Mouse (Mus musculus) urinary bladder, adult 2 months (tissue): ENCODE data around the gene Bicra. TPM values are rescaled to one million over a fixed set of nuclear protein-coding genes. Genes with fewer than 3 reads are reported as not detected.
A peak's percentile ranks its signal among the peaks of the same experiment; 100 is the strongest.

Experiments used
- DNase-seq: peaks from one replicate; pipeline ENCODE4 v3.0.0; 2022; ENCODE audit warnings: low spot score
- polyA plus RNA-seq: library from polyadenylated mRNA; depleted of rRNA; stranded (reverse); fragments of >200 nt; gene quantifications from 2 replicates; pipeline ENCODE4 v1.2.3, GENCODE M21; 2012; rRNA removed

The Bicra gene
- polyA plus RNA-seq = 3.3 and 7.9 TPM in 2 replicates

- peak; percentile 74 for DNase-seq
These were observed at the start of gene Bicra for GRCm38 (mm10) chr7:16047338-16048146. Gene Bicra (minus strand): TSS chr7:16047921.

DNA sequence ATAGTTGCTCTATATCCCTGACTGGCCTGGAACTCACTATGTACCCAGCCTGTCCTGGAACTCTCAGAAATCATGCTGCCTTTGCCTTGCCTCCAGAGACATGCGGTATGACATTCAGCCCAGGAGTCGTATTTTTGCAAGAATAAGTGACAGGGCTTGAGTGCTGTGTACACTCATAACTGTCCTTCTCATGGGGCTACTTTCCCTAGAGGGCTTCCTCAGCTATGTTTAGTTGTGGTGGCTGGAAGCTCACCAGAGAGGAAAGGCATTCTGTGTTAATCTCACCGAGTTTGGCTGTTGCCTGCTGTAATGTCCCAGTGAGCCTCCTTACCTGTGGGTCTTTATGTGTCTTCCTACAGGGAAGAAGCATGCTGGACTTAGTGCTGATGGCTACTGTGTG lies 46.9 kb upstream of the Bicra start:
- no peak for DNase-seq

- DNase-seq = no peak
These were observed 39.9 kb upstream of the Bicra start for GRCm38 (mm10) chr7:16087587-16087986.

DNA sequence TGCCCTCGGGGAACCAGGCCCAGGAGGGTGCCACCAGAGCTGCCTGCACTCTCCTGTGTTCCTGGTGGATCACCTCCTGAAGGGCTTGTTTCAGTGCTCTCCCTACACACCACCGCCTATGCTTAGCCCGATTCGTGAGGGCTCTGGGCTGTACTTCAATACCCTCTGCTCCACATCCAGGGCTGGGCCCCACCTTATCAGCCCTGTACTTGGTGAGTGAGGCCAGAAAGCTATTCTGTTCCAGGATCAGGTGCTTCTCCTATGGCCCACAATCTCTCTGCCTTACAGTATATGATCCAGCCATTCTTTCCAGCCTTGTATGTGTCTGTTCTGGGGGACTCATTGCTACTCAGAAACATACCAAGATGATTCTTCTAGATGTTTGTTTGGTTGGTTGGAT lies 35.6 kb upstream of the Bicra start:
- DNase-seq = no peak

DNA sequence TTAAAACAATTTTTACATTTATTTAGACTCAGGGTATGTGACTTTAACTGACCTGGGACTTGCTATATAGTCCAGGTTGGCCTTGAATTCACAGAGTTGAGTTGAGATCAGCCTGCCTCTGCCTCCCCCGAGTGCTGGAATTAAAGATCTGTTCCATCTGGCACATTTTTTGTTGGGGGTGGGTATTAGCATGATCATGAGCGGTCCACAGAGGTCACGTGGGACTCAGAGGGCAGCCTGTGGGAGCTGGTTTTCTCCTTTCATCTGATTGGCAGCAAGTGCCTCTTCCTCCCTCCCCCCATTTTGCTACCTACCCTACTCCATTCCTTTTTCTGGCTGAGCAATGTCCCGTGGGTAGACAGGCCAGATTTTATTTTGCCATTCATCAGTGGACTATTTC lies 32.9 kb upstream of the Bicra start:
- DNase-seq = no peak

GRCm38 (mm10) chr7:16079947-16080346 lies 32.2 kb upstream of the Bicra start:
- no peak for DNase-seq

DNA sequence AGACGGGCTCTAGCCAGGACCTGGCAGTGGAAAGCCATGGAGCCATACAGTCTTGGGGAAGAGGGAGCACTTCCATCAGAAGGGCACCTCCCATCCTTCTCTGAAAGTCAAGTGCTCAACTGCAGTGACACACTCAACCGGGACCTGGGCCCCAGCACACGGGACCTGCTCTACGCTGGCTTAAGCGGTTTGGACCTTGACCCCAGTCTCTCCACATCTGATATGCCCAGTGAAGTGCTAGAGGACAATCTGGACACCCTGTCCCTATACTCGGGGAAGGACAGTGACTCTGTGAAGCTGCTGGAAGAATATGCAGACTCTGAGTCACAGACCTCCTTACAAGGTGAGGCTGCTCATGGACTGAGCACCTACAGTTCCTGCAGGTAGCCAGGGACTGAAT lies 24.2 kb upstream of the Bicra start:
- DNase-seq = no peak

DNA sequence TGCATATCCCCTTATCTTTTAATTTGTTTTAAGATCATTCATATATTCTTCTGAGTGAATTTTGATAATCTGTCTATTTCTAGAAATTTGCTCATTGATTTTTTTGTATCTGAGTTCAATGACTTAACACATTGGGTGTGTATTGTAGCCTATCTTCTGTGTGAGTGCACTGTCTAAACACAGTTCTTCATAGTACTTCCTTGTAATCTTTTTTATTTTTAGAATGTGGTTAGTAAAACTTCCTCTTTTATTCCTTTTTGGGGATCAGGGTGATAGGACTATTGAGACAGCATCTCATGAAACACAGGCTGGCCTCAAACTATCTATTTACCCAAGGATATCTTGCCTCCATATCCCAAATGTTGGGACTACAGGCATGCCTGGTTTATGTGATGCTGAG lies 23.1 kb upstream of the Bicra start:
- DNase-seq = no peak

GRCm38 (mm10) chr7:16063490-16063889 lies 15.8 kb upstream of the Bicra start:
- DNase-seq = no peak

DNA sequence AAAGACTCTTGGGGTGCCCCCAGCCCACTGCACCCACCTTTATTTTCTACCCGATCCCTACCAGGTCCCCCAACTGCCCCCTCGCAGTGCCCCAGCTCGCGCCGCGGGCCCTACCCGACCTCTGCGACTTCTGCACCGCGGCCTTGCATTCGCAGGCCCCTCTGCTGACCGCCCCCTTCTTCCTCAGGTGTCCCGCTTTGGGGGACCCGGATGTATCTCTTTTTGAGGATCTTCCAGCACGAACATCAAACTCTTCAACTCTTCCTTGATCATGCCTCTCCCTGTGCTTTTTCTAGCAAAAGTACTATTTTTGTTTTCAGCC lies 14.3 kb upstream of the Bicra start:
- DNase-seq = no peak

- DNase-seq = no peak
These were observed 13.7 kb upstream of the Bicra start, which contains the start of gene Zfp541 for GRCm38 (mm10) chr7:16061219-16062098. Gene Zfp541 (plus strand): TSS chr7:16061814.

- peak; percentile 41 for DNase-seq
These were observed 9.4 kb upstream of the Bicra start for GRCm38 (mm10) chr7:16057136-16057534.

- DNase-seq = no peak
These were observed 8.9 kb upstream of the Bicra start for GRCm38 (mm10) chr7:16056459-16057135.

DNA sequence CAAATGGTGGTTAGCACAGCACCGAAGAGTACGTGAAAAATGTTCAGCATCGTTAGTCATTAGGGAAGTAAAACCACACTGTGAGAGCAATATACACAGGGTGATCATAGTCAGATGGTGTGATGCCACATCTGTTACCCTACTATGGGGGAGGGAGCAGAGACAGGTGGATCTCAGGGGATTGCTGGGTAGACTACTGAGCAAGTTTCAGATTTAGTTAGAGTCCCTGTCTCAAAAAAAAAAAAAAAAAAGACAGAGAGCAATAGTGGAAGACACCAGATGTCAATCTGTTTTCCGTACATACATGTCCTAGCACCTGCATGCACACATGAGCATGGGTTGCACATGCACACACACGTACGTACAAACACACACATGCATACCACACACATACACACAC lies 7.9 kb upstream of the Bicra start:
- no peak for DNase-seq

DNA sequence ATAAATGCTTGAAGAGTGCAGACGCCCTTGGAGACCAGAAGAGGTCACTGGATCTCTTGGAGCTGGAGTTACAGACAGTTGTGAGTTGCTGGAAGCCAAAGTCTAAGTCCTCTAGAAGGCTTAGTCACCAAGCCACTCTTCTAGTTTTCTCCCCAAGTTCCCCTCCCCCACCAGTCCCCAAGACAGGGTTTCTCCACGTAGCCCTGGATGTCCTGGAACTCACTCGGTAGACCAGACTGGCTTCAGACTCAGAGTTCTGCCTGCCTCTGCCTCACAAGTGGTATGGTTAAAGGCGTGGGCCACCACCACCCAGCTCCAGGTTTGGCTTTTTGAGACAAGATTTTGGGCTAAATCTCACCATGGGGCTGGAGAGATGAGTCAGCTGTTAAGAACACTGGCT lies 7.2 kb upstream of the Bicra start:
- no peak for DNase-seq

- DNase-seq = no peak
These were observed 5.4 kb upstream of the Bicra start for GRCm38 (mm10) chr7:16053105-16053504.

DNA sequence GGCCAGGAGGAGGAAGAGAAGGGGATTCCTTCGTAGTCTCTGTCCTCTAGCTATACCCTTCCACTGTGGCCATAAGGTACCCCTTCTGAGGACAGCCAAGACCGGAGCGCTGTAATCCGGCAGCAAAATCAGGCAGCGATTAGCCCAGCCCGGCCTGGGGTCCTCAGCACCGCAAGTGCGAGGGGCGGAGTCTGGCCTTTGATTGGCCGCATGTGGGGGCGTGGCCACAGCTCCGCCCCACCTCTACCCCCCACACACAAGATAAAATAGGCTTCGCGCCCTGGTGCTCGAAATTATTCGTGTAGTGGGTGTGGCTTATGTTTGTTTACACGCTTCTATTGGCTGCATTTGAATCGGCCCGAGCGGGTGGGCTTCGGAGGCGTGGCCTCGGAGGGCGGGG lies 5.0 kb upstream of the Bicra start:
- DNase-seq = peak; percentile 81

DNA sequence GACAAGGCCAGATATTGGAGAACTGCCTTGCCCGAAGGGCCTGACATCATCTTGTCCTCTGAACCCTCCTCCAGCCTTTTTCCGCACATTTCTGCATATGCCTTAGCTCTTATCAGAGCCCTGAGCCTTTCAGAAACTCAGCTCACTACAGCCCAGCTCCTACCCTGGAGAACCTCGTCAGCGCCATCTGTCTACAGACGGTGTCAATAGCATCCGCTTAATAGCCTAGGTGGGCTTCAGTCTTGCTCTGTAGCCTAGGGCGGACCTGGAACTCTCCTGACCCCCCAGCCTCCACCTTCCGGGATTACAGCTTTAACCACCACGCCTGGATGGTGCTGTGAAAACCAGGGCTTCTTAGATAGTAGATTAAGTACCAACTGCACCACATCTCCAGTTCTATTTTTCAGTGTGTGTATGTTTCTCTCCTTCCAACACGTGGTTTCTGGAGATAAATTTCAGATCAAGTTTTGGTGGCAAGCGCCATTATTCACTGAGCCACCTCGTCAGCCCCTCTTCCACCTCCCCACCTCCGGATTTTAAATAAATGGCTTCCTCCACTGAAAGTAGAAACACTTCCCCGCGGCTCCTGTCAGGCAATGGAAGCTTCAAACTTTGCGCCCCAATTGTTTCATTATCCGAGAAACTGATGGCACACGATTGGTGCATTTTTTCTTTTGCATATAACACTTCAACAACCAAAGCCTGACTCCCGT lies 4.3 kb upstream of the Bicra start:
- peak; percentile 49 for DNase-seq

- DNase-seq = no peak
These were observed 2.9 kb upstream of the Bicra start for GRCm38 (mm10) chr7:16050600-16050999.

DNA sequence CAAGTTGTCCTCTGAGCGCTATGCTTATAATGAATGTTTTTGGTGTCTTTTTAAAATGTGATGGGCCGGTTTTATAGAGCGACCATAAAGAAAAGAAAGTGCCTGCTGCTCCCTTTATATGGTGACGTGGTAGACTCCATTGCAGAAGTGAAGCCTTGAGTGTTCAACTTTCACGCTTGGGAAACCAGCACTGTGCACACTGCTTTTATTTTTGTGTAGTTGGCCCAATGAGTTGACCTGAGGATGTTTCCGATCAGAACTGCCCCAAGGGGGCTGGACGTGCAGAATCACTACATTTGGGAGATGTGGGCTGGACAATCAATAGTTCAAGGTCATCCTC lies 1.8 kb upstream of the Bicra start:
- DNase-seq = no peak

DNA sequence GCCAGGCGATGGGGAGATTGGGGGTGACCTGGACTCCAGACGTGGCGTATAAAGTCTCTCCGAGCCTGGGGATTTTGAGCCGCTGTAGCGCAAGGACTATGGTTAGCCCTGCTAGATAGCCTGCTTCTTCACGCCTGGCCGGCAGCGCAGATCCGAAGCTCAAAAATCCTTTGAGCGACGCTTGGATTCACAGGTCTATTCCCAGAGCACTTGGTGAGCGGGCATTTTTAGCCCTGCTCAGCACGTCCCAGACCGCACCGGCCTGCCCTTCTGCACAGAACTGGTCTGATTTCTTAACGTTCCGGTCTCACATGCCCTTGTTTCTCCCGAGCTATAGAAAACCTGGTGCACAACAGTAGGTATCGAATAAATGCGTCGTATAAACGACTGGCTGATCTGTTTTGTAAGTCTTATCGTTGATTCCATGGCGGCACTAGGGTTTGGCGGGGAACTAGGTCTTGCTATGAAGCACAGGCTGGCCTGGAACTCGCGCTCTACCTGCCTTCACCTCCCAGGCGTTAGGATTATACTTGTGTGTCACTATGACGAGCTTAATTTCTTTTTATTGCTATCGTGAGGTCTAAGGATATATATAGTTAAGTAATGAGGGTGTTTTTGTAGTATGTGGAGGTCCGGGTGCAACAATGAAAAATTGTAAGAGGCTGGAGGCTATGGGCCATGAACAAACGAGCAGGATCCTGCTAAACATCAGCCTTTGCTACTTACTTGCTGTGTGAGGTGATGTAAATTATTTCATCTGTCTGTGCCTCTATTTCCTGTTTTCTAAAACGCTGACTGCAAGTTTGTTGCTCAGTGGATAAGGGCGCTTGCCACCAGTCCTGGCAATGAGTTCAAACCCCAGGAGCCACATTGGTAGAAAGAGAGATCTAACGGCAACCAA lies 1.2 kb upstream of the Bicra start:
- DNase-seq = no peak
